Mouse (Mus musculus): Measurements from ENCODE around the gene Hibch. TPM values are rescaled to one million over a fixed set of nuclear protein-coding genes. Genes with fewer than 3 reads are reported as not detected.
"Not testable (repeated sequence)": the region's sequence is repeated elsewhere in the genome, so short reads cannot be mapped to it uniquely, and the experiment has no call there.

Gene Hibch
- polyA plus RNA-seq, 3 experiments from 2014 or later, result 28.0 to 33.2 (median 32.3) TPM

GRCm38 (mm10) chr1:52884208-52884607 is 39.5 kb downstream of the Hibch start:
- ATAC-seq, result no peak

- ATAC-seq, result no peak
These were observed 65.1 kb downstream of the Hibch start for GRCm38 (mm10) chr1:52909783-52910182.

- no peak for ATAC-seq
These were observed 71.9 kb downstream of the Hibch start for GRCm38 (mm10) chr1:52916655-52917054.

DNA sequence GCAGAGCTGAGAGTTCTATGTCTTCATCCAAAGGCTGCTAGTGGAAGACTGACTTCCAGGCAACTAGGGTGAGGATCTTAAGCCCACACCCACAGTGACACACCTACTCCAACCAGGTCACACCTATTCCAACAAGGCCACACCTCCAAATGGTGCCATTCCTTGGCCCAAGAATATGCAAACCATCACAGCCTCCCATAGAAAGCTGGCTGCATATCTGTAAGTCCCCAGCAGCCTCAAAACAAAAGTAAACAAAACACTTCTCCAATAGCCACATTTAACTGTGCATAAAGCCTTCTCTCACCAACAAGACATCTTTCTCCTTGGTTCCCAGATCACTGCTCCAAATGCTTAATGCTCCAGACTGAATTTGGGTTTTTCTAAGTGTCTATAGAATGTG is 74.2 kb downstream of the Hibch start:
- not testable (repeated sequence) for ATAC-seq

- ATAC-seq, result peak; percentile 88
These were observed 79.8 kb downstream of the Hibch start for GRCm38 (mm10) chr1:52924482-52924881.

GRCm38 (mm10) chr1:52934494-52934893 is 89.8 kb downstream of the Hibch start:
- no peak for ATAC-seq

DNA sequence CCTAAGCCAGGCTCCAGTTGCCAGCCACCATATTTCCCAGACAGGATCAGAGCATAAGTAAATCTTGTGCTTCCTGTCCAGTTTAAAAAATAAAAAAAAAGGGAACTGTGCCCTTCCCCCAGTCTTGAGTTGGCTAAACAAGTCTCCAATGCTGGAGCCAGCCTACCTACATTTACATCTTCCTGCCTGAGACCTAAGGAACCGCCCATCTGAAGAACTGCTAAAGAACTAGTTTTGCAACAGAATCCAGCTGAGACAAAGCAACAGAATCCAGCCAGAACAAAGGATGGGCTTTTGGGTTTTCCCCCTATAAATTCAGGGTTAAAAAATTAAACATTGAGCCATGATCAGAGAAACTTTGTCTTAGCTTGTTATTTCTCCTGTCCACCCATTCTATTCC is 94.3 kb downstream of the Hibch start:
- ATAC-seq, result no peak

GRCm38 (mm10) chr1:52947895-52948294 is 103.2 kb downstream of the Hibch start:
- ATAC-seq, result no peak

DNA sequence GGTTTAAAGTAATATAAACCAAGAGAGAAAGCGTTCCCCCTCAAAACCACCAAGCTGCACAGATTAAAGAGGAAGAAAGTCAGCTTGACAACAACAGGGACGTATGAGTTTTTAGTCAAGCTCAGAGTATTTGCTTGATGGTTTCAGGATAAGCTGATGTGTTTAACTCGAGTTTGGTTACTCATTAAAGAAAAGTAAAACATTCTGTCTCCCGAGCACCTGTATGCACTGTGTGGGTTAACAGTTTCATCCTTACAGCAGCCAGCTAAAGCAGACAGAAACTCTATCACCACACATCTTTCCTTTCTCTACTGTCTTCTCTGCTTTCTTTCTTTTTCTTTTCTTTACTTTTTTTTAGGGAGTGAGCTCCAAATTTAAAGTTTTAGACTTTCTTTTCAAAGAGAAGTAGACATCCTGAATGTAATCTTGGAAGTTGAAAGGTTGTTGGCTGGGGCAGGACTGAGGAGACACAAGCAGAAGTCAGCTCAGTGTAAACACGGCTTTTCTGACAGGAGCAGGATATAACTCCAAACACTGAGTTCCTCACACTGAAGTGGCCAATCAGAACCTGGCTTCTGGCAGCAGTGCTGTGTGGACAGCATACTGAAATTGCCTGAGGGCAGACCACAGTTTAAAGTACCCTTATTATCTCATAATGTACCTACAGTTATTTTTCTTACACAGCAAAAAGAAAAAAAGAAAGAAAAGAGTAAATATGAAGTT is 106.6 kb downstream of the Hibch start:
- ATAC-seq, result no peak

GRCm38 (mm10) chr1:52952143-52952542 is 107.4 kb downstream of the Hibch start:
- ATAC-seq, result peak; percentile 44

DNA sequence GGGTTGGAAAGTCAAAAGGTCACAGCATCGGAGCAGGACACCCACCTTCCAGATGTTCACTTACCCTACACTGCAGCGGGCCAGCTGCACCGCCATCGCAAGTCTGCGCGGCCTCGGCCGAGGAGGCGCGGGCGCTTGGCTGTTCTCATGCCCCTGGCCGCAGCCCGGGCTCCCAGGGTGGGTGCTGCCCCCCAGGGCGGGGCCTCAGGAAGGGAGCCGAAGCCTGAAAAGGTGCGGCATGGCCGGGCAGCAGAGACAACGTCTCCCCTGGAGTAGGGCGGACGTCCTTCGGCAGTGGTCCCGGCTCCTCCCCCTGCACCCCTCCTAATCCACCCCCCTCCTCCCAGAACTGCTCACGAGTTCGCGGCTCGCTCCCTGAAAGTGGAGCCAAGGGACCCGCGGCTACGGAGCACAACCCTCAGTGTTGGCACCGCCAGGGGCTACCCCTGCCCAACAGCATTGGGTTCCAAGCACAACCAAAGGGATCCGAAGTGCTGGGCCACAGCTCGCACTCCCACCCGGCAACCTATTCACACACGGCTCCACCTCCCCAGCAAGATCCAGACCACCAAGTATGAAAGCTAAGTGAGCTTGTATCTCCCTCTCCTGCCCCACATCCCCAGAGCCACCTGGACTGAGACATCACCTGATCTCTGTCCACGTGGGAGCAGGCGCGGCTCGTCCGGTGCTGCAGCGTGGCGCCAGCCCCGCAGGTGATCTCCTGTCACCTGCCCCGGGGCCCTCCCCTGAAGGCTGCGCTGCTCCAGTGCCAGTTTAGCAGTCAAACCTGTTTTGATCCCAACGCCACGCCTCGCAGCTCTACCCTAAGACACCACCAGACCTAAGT is 108.0 kb downstream of the Hibch start:
- peak; percentile 57 for ATAC-seq

GRCm38 (mm10) chr1:52953548-52953947 is 108.8 kb downstream of the Hibch start:
- no peak for ATAC-seq

DNA sequence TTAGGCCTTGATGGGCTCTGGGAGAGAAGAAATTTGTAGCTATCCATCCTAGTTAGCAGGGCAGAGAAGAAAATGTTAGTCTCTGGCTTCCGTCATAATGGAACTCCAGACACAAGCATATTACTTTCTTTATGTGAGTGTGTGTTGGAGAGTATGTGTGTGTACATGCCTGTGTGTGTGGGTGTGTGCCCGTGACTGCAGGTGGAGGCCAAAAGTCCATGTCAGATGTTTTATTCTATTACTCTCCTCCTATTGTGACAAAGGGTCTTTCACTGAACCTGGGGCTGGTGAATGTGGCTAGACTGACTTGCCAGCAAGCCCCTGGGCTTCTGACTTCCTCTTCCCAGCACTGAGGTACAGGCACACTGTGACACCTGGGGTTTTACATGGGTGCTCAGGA is 109.7 kb downstream of the Hibch start:
- no peak for ATAC-seq

- peak; percentile 44 for ATAC-seq
These were observed 110.4 kb downstream of the Hibch start for GRCm38 (mm10) chr1:52955102-52955501.

- ATAC-seq, result no peak
These were observed 112.0 kb downstream of the Hibch start for GRCm38 (mm10) chr1:52956746-52957145.

DNA sequence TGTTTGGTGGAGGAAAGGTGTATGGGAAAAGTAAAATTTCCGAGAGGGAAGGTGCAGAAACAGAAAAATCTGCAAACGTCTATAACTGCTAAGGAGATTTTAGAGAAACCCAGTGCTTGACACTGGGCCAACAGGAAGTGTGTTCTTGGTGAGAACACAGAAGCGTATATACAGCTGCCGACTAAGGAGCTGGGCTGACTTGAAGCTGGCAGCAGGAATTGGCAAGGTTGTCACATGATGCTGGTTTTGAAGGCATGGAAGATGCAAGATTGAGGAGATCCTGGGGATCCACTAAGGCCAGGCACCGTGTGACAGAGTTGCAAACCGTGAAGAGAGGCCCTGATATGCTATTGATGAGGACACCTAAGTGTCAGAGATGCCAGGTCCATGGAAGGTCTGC is 115.5 kb downstream of the Hibch start:
- no peak for ATAC-seq

DNA sequence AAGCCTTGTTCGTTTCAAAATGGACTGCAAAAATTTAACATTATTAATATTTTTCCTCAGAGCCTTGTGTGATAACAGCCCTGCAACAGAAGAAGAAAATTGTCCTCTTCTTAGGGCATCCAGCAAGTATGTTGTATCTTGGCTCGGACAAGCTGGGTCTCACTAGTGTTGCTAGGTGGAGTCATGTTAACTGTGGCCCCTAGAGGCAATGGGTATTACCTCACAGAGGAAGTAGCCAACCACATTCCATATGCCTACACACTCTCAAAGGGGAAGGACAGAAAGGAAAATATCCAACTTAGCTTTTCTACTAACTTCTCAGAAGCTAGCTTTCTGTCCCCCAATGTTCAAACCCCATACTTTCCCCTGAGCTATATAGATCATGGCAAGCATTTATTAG is 118.4 kb downstream of the Hibch start:
- no peak for ATAC-seq

DNA sequence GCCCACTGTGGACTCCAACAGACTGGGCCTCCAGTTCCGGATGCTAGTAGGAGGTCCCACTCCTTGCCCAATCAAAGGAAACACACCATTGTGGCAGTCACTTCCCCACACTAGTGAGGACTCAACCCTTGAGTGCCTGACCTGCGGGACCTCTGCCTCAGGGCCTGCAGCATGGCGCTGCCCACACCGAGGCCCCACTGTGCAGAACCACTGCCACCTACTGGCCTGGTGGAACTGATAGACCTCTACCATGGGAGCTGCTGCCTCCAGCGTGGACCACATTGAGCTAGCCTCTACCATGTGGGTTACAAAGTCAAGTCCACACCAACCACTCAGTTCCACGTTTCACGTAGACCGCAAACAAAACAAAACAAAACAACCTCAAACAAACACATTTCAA is 119.9 kb downstream of the Hibch start:
- ATAC-seq, result no peak

Other genes starting within 250 kb of the Hibch start
- gene Nemp2, start 214.2 kb upstream of the Hibch start, polyA plus RNA-seq (2017; shearing (Covaris generic)), result 10 to 100 TPM; 30.0 to 40.0 (median 35.7) TPM
- gene Mfsd6, start 117.5 kb upstream of the Hibch start, polyA plus RNA-seq (2017; shearing (Covaris generic)), result 10 to 100 TPM in 1 of 3 experiments, 1 to 10 TPM in 2; 6.8 to 10.7 (median 7.2) TPM
- gene Inpp1, start 27.2 kb upstream of the Hibch start, polyA plus RNA-seq (2017; shearing (Covaris generic)), result 100 to 1,000 TPM in 2 of 3 experiments, 10 to 100 TPM in 1; 96.3 to 126 (median 110) TPM
- gene 1700019D03Rik, start 175.2 kb downstream of the Hibch start, polyA plus RNA-seq (2017; shearing (Covaris generic)), result 10 to 100 TPM in 2 of 3 experiments, 1 to 10 TPM in 1; 5.5 to 12.3 (median 11.1) TPM
- under 1 TPM in 2 of 3 experiments, not detected in 1; 0.28 to 0.43 TPM for gene Mstn, start 216.7 kb downstream of the Hibch start, polyA plus RNA-seq (2017; shearing (Covaris generic))

Measured in inflammation-experienced regulatory T-cells, adult 6 months (primary cell).